Mouse (Mus musculus): Measurements from ENCODE around the gene Mllt6. TPM values are rescaled to one million over a fixed set of nuclear protein-coding genes. Genes with fewer than 3 reads are reported as not detected.

The Mllt6 gene
- polyA plus RNA-seq (2016; fragmentation: Nextera tagmentation; extraction: Ambion mirVana), result 3.2 and 3.4 TPM in 2 replicates

GRCm38 (mm10) chr11:97662893-97663527 lies at the start of gene Mllt6:
TSS of gene Mllt6 (plus strand) at chr11:97663414.
- Histone ChIP-seq H3K4me1 (peaks cover 43% of the 10 kb centered on the region), H3K27me3 (peaks cover 7% of the 10 kb centered on the region), H3K4me2 (replicated peaks) (peak within 1 kb of the TSS; percentile 78), H3K27ac (peak within 1 kb of the TSS; percentile 92), H3K36me3 (peaks cover 24% of the 10 kb centered on the region), H3K9ac (peak within 1 kb of the TSS; percentile 91), H3K9me3 (no peaks in the 10 kb centered on the region), H3K4me3 (peak within 1 kb of the TSS; percentile 94)
- 0 out of 2 replicates have a peak, but pooled peaks have one; percentile 14 for ATAC-seq (ENCODE audit: insufficient number of reproducible peaks, insufficient read depth, low FRiP score, low TSS enrichment)
- 0% methylated on average over 35 of the region's 76 CpGs for WGBS

DNA sequence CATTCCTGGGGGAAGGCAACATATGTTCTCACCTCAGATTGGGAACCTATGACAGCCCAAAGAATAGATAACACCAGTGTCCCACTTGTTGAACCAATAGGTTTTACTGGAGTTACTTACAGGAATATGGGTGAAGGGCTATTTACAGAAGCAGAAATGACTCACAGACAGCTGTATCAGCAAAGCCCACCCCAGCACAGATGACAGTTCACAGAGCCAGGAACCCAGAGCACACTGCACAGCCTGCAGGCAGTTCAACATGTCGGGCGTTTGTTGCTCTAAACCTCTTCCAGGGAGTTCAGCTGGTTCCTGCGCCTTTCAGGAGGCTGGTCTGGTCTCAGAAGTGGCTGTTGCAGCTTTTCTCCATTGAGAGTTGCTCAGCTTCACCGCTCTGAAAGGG lies 47.9 kb upstream of the Mllt6 start:
- H3K4me2 ChIP-seq (replicated peaks), result no peak overlapping the region
- no peak overlapping the region for H3K27ac ChIP-seq
- H3K36me3 ChIP-seq, result no peaks in the 10 kb centered on the region
- ATAC-seq (ENCODE audit: insufficient number of reproducible peaks, insufficient read depth, low FRiP score, low TSS enrichment), result no peak
- H3K4me3 ChIP-seq, result no peak overlapping the region
- H3K4me1 ChIP-seq, result no peaks in the 10 kb centered on the region
- 81% methylated on average over 4 of the region's 4 CpGs for WGBS
- peaks cover 26% of the 10 kb centered on the region for H3K27me3 ChIP-seq
- H3K9ac ChIP-seq, result no peak overlapping the region
- H3K9me3 ChIP-seq, result no peaks in the 10 kb centered on the region

DNA sequence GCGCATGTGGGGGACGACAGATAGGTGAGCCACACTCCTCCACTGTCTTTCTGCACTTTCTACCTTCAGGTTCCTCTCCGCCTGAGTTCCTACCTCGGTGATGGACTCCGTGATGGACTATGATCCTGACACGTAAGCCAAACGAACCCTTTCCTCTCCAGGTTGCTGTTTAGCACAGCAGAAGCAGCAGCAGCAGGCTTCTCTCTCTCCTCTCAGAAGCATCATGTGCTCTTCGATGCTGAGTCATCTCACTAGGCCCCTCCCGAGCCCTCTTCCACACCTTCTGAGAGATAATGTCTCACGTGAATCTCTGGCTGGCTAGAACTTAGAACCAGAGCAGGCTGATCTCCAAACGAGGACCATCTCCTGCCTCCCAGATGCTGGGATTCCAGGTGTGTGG lies 44.8 kb upstream of the Mllt6 start:
- H3K36me3 ChIP-seq, result no peaks in the 10 kb centered on the region
- H3K9ac ChIP-seq, result no peak overlapping the region
- H3K27me3 ChIP-seq, result peaks cover 31% of the 10 kb centered on the region
- H3K27ac ChIP-seq, result no peak overlapping the region
- no peak for ATAC-seq (ENCODE audit: insufficient number of reproducible peaks, insufficient read depth, low FRiP score, low TSS enrichment)
- H3K4me2 ChIP-seq (replicated peaks), result no peak overlapping the region
- H3K9me3 ChIP-seq, result no peaks in the 10 kb centered on the region
- H3K4me3 ChIP-seq, result no peak overlapping the region
- no peaks in the 10 kb centered on the region for H3K4me1 ChIP-seq
- 57% methylated on average over 11 of the region's 11 CpGs for WGBS

DNA sequence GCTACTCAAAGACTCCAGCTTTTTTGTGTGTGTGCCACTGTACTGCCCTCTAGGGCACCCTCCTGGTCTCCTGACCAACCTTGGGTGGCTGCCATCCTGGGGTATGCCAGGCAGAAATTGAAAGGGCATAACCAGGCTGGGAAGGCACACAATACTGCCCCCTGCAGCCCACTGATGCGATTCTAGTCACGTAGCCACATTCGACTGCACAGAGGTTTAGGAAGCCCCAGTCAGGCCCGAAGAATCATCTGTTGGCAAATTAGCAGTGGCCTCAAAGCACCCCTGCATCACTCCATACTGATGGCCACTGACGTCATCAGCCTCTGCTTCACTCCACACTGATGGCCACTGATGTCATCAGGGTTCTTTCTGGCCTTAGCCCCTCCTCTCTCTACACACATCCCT lies 43.8 kb upstream of the Mllt6 start:
- Histone ChIP-seq H3K9ac (no peak overlapping the region), H3K27me3 (peaks cover 31% of the 10 kb centered on the region), H3K4me2 (replicated peaks) (no peak overlapping the region), H3K27ac (no peak overlapping the region), H3K4me3 (no peak overlapping the region), H3K4me1 (no peaks in the 10 kb centered on the region), H3K36me3 (no peaks in the 10 kb centered on the region), H3K9me3 (no peaks in the 10 kb centered on the region)
- WGBS, result 43% methylated on average over 5 of the region's 5 CpGs
- no peak for ATAC-seq (ENCODE audit: insufficient number of reproducible peaks, insufficient read depth, low FRiP score, low TSS enrichment)

- no peak for ATAC-seq (ENCODE audit: insufficient number of reproducible peaks, insufficient read depth, low FRiP score, low TSS enrichment)
- 2% methylated on average over 6 of the region's 6 CpGs for WGBS
- H3K27me3 ChIP-seq, result peaks cover 46% of the 10 kb centered on the region
Measured at GRCm38 (mm10) chr11:97622440-97622839, 40.8 kb upstream of the Mllt6 start.

GRCm38 (mm10) chr11:97623166-97623565 lies 40.0 kb upstream of the Mllt6 start:
- ATAC-seq (ENCODE audit: insufficient number of reproducible peaks, insufficient read depth, low FRiP score, low TSS enrichment), result no peak
- peaks cover 47% of the 10 kb centered on the region for H3K27me3 ChIP-seq
- H3K4me2 ChIP-seq (replicated peaks), result no peak overlapping the region
- no peaks in the 10 kb centered on the region for H3K9me3 ChIP-seq
- H3K36me3 ChIP-seq, result no peaks in the 10 kb centered on the region
- peaks cover 20% of the 10 kb centered on the region for H3K4me1 ChIP-seq
- WGBS, result 50% methylated on average over 9 of the region's 9 CpGs
- no peak overlapping the region for H3K27ac ChIP-seq
- no peak overlapping the region for H3K9ac ChIP-seq
- H3K4me3 ChIP-seq, result no peak overlapping the region

More at GRCm38 (mm10) chr11:97622440-97622839, 40.8 kb upstream of the Mllt6 start:
- Histone ChIP-seq H3K4me1 (peaks cover 13% of the 10 kb centered on the region), H3K4me2 (replicated peaks) (no peak overlapping the region), H3K4me3 (no peak overlapping the region), H3K9me3 (no peaks in the 10 kb centered on the region), H3K9ac (no peak overlapping the region), H3K36me3 (no peaks in the 10 kb centered on the region), H3K27ac (no peak overlapping the region)

- H3K4me1 ChIP-seq, result peaks cover 22% of the 10 kb centered on the region
- WGBS, result 70% methylated on average over 5 of the region's 5 CpGs
- no peak overlapping the region for H3K27ac ChIP-seq
- no peak overlapping the region for H3K9ac ChIP-seq
- H3K9me3 ChIP-seq, result no peaks in the 10 kb centered on the region
- H3K4me2 ChIP-seq (replicated peaks), result no peak overlapping the region
- H3K4me3 ChIP-seq, result no peak overlapping the region
- H3K36me3 ChIP-seq, result no peaks in the 10 kb centered on the region
- no peak for ATAC-seq (ENCODE audit: insufficient number of reproducible peaks, insufficient read depth, low FRiP score, low TSS enrichment)
- H3K27me3 ChIP-seq, result peaks cover 62% of the 10 kb centered on the region
Measured at GRCm38 (mm10) chr11:97625551-97625950, 37.7 kb upstream of the Mllt6 start.

DNA sequence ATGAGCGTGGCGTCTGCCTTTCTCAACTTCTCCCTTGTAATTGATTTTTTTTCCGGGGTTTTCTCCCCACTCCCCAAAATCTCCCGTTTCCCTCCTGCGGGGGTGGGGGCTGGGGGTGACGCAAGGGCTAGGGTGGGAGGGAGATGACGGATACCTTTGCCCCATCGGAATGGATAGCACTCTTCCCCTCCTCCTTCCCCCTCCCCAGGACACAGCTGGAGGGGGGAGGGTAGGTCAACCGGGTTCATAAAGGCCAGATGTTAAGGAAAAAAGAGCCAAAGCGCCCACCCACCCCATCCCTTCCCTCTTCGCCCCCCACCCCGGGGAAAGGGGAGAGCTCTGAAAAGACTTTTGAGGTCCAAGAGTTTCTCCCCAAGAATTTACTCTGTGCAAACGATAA lies 36.8 kb upstream of the Mllt6 start:
- WGBS, result 4% methylated on average over 13 of the region's 13 CpGs
- ATAC-seq (ENCODE audit: insufficient number of reproducible peaks, insufficient read depth, low FRiP score, low TSS enrichment), result no peak
- Histone ChIP-seq H3K9me3 (no peaks in the 10 kb centered on the region), H3K27ac (no peak overlapping the region), H3K4me3 (no peak overlapping the region), H3K4me2 (replicated peaks) (peak overlapping the region; percentile 79; the same call in 1 of the 2 replicates), H3K27me3 (peaks cover 71% of the 10 kb centered on the region), H3K36me3 (no peaks in the 10 kb centered on the region), H3K9ac (no peak overlapping the region), H3K4me1 (peaks cover 22% of the 10 kb centered on the region)

DNA sequence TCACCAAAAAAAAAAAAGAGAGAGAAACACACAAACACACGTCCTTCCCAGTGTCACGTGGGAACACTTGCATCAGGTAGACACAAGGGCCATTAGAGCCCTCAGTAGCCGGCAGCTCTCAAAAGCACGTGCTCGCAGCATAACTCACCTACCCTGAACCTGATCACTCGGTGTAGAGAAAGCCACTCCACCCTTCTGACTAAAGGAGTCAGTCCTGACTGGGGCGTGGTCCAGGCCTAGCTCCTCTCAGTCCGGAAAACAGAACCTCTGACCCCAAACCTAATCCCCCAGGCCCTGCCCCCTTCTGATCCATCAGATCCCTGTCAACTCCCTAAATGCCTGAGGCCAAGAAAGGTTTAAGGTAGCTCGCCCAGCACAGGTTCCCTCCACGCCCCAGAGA lies 36.4 kb upstream of the Mllt6 start:
- WGBS, result 6% methylated on average over 10 of the region's 10 CpGs
- Histone ChIP-seq H3K9ac (0 out of 2 replicates have a peak overlapping the region, but pooled peaks have one; percentile 3), H3K27ac (no peak overlapping the region), H3K4me1 (peaks cover 22% of the 10 kb centered on the region), H3K4me3 (0 out of 2 replicates have a peak overlapping the region, but pooled peaks have one; percentile 64), H3K9me3 (no peaks in the 10 kb centered on the region), H3K27me3 (peaks cover 74% of the 10 kb centered on the region), H3K36me3 (no peaks in the 10 kb centered on the region), H3K4me2 (replicated peaks) (peak overlapping the region; percentile 79)
- no peak for ATAC-seq (ENCODE audit: insufficient number of reproducible peaks, insufficient read depth, low FRiP score, low TSS enrichment)

- Histone ChIP-seq H3K9me3 (no peaks in the 10 kb centered on the region), H3K4me3 (peak overlapping the region; percentile 64), H3K4me2 (replicated peaks) (peak overlapping the region; percentile 79), H3K4me1 (peaks cover 22% of the 10 kb centered on the region), H3K27me3 (peaks cover 74% of the 10 kb centered on the region), H3K9ac (peak overlapping the region; percentile 69; the same call in 1 of the 2 replicates), H3K27ac (no peak overlapping the region), H3K36me3 (no peaks in the 10 kb centered on the region)
- no peak for ATAC-seq (ENCODE audit: insufficient number of reproducible peaks, insufficient read depth, low FRiP score, low TSS enrichment)
- 3% methylated on average over 30 of the region's 30 CpGs for WGBS
Measured at GRCm38 (mm10) chr11:97627556-97628302, 35.5 kb upstream of the Mllt6 start.

DNA sequence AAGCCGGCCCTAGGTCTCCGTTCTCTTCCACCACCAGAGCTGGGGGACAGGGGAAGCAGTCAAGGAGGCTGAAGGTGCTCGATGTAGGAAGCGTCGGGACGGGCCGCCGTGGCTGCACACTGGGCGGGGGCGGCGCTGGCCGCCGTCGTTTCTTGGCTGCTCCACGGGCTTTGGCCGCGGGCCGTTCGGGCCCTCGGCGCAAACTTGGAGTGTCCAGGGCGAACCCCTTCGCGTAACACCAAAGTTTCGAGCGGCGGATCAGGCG lies 35.0 kb upstream of the Mllt6 start:
- H3K4me1 ChIP-seq, result peaks cover 22% of the 10 kb centered on the region
- no peaks in the 10 kb centered on the region for H3K9me3 ChIP-seq
- H3K27me3 ChIP-seq, result peaks cover 70% of the 10 kb centered on the region
- H3K27ac ChIP-seq, result no peak overlapping the region
- peak overlapping the region; percentile 69 for H3K9ac ChIP-seq
- under 1% methylated on average over 27 of the region's 28 CpGs for WGBS
- H3K4me2 ChIP-seq (replicated peaks), result peak overlapping the region; percentile 79
- no peaks in the 10 kb centered on the region for H3K36me3 ChIP-seq
- ATAC-seq (ENCODE audit: insufficient number of reproducible peaks, insufficient read depth, low FRiP score, low TSS enrichment), result no peak
- peak overlapping the region; percentile 64 for H3K4me3 ChIP-seq

Measured in embryonic facial prominence, embryonic 12.5 days (tissue).